Mouse (Mus musculus) liver, adult 2 months (tissue): ENCODE data around the gene B4galt1.

Experiments
- CTCF ChIP-seq: fragments of 200-500 bp; IDR thresholded peaks from 2 replicates; pipeline ENCODE4 v1.5.1; 2011; ENCODE audit warnings: low read depth, low read length, control low read depth
- POLR2A ChIP-seq: fragments of 200-500 bp; IDR thresholded peaks from 2 replicates; pipeline ENCODE4 v1.6.1; 2011; ENCODE audit warnings: low read length, control low read depth; ENCODE audit not compliant: insufficient read depth; ENCODE audit errors: extremely low read depth

- TF ChIP-seq CTCF: no peak
- TF ChIP-seq POLR2A: no peak
Observed at GRCm38 (mm10) chr4:40900612-40901011, 46.8 kb upstream of the B4galt1 start.
